Mouse (Mus musculus) layer of hippocampus, adult 11-12 months (tissue): Measurements from ENCODE around the gene Aldh1l1.

Source experiments
- DNase-seq: peaks from one replicate; pipeline ENCODE4 v3.0.0; 2022; ENCODE audit warnings: low spot score

Aldh1l1 gene

DNA sequence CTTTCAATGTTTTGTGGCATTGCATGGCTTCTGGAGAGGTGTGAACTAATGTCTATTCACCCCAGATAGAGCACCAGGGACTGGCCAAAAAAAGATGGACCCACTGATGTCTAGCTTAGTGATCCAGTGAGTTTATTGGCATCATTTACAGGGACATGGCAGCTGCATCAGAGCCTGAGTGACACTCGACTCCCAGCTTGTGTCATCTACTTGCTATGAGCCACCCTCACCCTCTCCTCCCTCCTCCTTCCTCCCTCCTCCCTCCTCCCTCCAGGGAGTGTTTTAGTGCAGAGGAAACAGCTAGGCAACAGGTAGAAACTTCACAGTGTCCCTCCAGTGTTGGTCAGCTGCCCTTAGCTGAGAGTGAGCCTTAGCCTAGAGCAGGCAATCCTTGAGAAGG, 108.7 kb downstream of the Aldh1l1 start:
- no peak for DNase-seq

DNA sequence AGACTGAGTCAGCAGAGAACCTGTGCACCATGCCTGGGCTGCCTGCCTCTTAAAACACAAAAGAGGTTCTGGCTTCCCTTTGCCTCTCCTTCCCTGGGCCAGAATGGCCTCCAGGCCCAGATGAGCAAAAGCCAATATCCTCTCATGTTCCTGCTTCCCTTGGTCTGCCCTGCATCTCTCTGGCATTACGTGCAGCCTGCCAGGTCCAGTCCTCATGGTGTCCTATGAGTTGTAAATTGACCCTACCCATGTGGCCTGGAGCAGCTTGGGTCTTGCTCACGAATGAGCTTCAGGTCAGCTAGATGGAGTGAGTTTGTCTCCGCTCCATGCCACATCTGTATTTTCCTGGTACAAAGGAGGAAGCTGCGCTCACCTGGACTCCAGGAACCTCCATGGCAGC, 110.8 kb downstream of the Aldh1l1 start:
- no peak for DNase-seq

DNA sequence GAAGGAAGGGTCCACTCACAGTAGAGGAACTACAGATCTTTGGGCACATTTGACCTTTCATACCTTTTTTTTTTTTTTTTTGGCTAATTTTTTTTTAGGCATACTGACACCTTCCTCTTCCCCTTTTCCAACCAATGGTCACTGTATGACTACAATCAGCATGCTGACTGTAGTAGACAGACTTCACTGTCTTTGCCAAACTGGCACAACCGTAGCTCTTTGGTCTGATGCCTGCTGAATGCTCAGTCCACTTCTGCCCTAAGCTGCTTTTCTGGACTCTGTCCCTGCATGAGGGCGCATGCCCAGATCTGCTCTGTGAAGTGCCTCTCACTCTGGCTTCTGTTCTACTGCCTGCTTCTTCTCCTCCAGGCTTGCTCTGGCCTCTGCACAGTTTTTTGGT, 111.4 kb downstream of the Aldh1l1 start:
- peak; percentile 32 for DNase-seq

DNA sequence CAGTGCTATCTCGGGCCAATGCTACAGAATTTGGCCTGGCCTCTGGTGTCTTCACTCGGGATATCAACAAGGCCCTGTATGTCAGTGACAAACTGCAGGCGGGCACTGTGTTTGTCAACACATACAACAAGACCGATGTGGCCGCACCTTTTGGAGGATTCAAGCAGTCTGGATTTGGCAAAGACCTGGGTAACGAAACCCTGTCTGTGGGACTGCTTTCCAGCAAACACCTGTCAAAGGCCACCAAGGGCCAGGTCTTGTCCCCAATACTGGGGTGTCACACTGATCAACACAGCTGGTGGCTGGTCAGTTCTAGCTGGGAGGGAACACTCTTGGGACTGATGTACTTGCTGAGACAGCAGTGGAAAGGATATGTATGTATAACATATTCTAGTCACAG, 112.0 kb downstream of the Aldh1l1 start:
- no peak for DNase-seq

DNA sequence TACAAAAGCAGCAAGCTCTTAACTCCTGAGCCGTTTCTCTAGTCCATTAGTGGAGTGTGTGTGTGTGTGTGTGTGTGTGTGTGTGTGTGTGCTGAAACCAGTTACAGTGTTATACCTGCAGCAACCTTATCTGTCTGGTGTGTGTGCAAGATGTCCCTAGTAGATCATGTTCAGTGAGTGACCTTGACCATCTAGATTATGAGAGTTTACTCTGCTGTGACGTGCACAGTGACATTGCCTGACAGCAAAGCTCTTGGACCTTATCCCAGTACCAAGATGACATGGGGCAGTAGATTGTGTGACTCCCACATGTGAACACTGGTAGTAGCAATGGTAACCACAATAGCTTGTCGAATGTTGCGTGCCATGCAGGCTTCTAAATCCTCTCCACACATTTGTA, 114.1 kb downstream of the Aldh1l1 start:
- no peak for DNase-seq

DNA sequence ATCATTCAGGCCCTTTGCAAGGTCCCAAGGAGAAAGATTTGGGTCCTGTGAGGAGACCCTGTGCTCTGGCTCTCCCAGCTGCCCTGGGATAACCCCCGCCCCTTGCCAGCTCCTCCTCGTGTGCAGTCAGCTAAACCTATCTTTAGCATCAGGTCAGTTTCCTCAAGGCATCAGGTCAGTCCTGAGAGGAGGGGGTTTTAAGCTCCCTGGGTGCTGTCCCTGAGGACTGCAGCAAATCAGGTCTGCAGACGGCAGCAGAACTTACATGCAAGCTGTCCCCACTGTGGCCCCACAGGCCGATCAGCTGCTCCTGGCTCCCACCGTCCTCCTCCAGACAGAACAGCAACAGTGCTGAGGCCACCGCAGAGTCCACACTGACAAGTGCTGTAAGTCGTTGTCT, 115.5 kb downstream of the Aldh1l1 start:
- no peak for DNase-seq

DNA sequence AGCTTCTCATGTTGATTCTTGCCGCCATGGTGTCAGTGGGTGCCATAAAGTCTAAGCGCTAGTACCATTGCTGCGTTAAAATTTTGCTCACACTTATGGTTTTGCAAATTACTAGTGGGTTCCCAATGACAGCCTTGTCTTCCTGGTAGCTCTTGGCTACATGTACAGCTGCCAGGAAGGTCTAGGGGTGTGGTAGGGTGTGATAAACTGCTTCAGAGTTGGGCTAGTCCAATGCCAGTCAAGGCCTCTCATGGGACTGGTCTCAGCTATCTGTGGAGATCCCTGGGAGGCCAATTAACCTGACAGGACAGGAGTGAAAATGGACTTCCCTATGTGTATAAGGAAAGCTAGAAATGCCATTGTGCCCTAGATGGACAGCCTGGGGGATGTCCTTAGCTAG, 116.1 kb downstream of the Aldh1l1 start:
- no peak for DNase-seq

DNA sequence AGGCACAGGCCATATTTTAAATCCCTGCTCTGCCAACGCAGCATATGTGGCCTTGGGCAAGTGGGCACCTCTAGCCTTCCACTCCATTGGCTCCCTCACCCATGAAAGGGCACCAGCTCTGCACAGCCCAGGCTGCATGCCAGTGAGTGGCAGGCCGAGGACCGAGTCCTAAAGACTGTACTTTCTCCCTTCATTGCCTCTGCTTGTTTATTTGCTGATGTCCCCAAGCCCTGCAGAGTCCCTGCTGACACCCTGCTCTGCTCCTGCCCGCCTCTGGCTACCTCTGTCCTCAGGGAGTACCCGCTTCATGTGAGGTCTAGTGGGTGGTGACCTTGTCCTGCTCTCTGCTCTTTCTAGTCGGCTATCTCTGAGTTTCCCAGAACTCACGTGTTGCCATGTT, 116.9 kb downstream of the Aldh1l1 start:
- no peak for DNase-seq

DNA sequence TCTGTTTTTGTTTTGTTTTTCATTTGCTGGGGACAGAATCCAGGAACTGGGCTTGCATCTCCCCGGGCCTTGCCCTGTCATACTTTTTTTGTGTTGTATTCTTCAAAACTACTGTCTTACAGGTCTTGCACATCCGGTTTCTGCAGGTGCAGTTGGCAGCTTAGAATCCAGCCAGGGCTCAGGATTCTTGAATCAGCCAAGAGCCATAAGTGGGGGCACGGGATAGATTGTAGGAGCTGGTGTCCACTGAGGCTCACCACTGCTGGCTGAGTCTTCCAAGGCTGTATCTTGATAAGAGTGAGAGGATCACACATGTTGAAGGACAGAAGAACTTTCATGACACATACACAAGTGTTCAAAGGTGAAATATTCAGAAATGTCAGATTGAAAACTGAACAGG, 117.9 kb downstream of the Aldh1l1 start:
- DNase-seq = peak; percentile 21

DNA sequence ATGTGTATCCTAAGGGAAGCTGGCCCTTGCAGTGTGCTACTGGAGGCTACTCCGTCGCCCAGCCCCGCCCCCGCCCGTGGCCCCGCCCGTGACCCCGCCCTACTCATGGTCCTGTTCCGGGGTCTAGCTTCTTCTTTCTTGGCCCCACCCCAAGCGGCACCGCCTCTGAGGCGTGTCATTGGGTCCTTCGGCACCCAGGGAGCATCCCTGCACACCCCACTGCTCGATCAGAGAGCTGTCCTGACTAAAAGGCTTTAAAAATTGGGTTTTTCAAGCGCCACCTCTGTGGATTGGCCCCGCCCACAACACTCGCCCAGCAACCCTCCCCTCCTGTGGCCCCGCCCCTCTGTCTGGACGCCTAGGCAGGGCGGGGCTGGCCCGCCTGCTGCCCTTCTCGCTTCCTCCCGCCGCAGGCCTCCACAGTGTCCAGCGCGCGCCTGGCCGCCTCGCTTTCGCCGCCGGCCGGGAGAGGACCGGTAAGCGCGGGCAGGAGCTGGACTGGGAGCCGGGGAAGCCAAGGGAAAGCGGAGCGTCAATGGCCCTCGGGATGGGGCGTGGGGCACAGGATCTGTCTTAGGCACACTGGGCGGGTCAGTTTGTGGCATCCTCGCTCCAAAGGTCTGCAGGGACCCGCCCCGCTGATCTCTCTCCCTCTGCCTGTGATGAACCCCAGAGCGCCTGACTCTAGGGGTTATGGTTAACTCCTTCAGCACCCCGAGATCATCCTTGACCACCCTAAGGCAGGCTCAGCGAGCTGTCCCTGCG, 118.5 kb downstream of the Aldh1l1 start, which contains the start of gene Slc41a3:
Gene Slc41a3, plus strand, starts transcription at position 193 of the 765 bp plus-strand sequence.
- peak; percentile 88 for DNase-seq

DNA sequence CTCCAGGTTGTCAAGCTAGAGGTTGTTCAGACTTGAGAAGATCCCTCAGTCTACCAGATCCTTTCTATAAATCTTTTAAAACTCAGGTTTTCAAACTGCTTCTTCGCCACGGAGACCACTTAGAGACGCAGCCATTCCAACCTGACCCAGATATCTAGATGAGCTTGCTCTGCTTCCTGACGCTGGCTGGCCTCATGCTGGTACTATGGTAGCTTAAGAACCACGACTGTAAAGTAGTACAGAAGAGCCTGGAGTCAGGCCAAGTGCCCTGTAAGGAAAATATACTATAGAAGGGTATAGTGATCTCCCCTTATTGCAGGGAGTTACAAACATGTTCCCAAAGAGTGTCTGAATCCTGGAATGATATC, 119.1 kb downstream of the Aldh1l1 start:
- DNase-seq = no peak

DNA sequence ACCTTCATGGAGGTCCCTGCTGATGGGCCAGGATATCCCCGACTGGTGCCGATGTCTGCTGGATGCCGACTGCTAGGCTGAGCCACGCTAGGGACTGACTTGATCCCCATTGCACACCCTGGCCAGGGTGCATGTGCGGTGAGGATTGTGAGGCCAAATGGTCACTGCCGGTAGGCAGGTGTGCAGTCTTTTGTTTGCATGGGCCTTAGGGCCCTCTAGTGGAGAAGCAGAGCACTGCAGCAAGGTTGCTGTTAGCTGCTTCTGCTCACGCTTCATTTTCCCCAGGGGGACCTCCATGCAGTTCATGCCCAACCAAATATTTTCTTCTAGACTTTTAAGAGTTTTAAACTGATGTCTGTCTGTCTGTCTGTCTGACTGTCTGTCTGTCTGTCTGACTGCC, 120.3 kb downstream of the Aldh1l1 start:
- DNase-seq = peak; percentile 64

DNA sequence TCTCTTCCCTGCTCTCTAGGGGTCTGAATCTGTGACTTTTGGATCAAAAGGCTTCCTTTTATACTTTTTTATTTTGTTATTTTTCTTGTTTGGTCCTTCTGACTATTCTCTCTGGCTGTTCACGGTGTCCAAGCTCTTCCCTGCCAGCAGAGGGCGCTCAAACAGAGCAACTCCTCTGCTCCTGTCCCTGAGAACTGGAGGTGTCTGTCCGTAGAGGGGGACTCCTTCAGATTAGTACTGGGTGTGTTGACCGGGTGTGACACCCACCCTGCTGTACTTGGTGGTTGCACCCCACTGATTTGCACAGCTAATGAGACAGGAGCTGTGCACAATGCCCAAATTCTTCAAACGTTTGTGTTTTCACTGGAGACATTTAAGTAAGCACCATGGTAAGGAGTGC, 121.0 kb downstream of the Aldh1l1 start:
- DNase-seq = peak; percentile 42

DNA sequence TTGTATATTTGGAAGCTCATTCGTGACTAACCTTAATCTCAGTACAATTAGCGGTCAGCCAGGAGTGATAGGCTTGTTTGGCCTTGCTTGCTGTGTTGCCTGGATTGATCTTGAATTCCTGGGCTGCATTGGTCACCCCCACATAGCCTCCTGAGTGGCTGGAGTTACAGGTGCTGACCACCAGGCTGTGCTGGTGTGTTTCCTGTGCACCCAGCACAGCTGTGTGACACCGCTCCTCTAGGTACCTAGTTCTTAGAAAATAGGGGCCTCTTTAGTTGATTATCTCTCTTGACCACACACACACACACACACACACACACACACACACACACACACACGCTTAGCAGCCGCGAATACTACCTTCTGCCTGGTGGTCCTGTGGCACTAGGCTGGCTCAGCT, 122.0 kb downstream of the Aldh1l1 start:
- no peak for DNase-seq

DNA sequence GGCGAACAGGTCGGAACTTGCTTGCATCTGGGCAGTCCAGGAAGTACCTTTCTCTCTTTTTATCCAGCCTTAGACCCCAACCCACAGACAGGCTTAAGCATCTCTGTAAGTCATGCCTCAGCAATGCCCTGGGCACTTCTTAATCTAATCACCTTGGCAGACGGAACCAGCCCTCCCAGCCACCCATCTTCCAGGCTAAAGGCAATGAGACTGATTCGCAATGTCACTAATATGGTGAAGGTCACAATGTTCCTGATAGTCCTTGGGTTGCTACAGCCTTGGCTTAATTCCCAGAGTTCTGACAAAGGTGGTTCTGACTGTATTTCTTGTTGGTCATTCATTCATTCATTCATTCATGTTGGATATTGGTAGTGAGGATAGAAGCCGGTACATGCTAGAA, 124.0 kb downstream of the Aldh1l1 start:
- no peak for DNase-seq

DNA sequence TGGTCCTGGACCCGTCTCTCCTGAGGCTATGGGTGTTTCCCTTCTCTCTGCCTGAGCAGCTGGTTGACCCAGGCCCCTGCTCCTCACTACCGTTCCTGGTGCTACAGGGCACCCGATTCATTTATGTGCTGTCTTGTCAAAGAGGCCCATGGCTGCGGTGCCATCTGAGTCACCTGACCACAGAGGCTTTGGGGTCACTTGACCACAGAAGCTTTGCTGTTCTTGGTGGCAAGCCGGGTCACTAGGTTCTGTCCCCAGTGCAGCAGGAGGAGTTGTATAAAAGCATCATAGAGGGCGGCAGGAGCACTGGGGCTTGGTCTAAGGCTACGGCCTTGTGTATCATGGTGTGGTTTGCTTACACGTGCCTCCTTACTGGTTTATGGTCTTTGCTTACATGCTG, 127.0 kb downstream of the Aldh1l1 start:
- no peak for DNase-seq

DNA sequence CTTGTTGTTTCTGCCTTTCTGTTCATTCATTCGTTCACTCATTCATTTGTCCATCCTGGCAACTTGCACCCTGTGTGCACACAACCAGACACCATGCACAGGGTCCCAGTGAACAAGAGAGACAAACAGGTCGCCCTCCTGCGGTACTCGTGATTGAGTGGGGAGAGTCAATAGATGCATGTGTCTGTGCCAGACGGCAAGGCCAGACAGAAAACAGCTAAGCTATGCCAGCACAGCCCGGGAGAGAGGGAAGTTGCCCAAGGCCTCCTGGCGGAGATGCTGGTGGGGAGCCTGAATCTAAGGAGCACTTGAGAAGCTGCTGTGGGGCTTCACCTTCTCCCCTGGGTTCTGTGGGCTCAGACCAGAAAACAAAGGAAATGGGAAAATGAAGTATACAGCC, 129.1 kb downstream of the Aldh1l1 start:
- DNase-seq = peak; percentile 15

DNA sequence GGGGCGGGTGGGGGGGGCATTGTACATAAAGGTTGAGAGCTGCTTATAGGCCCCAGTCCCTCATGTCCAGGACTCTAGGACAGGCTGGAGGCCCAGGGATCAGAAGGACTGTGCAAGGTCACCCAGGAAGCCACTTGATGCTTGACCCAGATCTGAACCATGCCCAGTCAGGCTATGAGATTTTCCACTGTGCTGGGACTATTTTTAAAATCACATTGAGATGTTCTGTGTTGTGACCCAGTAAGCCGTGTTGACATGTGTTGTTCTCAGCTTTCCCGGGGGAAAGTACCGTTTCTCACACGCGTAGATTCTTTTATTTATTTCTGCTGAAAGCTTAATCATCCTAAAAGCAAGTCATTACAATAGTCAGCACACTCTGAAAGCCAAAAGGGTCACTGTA, 129.8 kb downstream of the Aldh1l1 start:
- no peak for DNase-seq

DNA sequence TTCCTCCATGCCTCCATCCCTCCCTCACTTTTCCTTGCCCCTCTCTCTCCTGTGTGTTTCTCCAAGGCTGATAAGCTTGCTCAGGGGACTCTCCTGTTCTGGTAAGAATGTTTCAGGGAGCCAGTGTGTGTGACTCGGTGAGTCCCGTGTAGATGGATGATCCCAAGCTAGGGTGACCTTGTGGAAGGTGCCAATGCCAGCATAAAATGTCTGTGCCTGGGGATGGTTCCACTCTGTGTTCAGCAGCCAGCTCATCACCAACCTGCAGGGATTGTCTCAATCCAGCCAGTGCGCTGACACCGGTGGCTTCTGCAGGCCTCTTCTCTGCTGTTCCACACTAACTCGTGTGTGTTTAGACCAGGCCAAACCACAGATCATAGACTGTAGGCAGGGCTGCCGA, 130.3 kb downstream of the Aldh1l1 start:
- DNase-seq = no peak

DNA sequence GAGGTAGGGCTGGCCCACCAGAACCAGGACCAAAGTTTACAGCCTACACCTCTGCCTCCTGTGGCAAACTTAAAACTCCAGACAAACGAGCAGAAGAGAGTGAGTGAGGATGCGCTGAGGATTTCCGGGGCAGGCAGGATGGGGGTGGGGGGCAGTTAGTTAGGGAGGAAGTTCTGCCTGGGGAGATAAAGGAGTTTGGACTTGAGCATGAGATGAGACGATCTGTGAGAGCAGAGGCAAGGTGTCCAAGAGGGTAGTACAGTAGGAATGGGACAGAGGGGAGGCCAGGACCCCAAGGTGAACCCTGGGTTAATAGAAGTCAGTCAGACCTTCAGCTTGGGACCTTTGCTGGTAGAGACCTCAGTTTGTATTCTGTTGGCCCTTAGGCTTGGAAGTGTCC, 132.0 kb downstream of the Aldh1l1 start:
- no peak for DNase-seq

DNA sequence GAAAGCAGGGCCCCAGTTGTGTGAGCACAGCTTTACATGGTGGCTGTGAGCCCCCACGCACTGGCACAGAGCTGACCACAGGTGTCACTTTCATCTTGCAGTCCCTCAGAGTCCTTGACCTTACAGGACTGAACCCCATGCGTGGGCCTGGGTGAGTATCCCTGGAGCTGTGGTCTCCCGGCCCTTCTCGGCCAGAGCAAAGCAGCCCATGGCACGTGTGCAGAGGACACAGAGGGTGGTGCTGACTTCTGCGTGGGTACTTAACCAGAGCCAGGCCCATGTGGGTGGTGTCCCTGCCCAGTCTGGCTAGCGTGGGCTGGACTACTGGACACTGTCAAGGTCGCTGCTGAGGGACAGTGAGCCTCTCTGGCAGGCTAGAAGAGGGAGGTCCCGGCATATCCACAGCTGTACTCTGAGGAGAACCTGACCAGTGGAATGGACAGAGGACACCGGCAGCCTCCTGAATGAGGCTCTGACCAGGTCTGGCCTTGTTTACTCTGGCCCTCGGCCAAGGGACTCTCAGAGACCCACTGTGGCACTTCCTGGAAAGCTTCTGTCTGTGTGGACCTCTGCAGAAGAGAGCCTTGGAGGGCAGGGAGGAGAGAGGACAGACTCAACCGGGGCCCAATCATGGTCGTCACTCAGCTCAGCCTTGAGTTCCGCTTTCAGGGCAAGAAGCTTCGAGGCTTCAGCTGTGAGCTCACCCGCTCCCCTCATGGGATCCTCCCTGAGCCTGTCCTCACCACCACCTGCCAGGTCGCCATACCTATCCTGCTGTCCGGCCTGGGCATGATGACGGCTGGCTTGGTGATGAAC, 132.8 kb downstream of the Aldh1l1 start:
- peak; percentile 28 for DNase-seq

DNA sequence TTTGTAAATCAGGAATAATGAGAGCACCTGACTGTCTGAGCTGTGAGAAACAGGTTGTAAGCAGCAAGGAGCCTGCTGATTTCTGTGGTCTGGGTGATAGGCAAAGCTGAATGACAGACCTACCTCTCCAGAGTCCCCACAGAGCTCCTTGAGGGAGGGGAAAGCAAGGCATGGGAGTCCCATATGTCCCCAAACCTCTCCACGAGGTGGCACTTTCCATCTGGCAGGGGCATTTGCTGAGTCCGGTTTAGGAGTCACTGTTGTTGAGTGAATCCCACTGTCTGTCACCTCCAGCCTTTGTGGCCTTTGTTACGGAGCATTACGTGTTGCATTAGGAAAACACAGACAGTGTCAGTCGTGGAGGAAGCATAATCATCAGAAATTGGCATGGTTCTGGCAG, 133.7 kb downstream of the Aldh1l1 start:
- DNase-seq = no peak

DNA sequence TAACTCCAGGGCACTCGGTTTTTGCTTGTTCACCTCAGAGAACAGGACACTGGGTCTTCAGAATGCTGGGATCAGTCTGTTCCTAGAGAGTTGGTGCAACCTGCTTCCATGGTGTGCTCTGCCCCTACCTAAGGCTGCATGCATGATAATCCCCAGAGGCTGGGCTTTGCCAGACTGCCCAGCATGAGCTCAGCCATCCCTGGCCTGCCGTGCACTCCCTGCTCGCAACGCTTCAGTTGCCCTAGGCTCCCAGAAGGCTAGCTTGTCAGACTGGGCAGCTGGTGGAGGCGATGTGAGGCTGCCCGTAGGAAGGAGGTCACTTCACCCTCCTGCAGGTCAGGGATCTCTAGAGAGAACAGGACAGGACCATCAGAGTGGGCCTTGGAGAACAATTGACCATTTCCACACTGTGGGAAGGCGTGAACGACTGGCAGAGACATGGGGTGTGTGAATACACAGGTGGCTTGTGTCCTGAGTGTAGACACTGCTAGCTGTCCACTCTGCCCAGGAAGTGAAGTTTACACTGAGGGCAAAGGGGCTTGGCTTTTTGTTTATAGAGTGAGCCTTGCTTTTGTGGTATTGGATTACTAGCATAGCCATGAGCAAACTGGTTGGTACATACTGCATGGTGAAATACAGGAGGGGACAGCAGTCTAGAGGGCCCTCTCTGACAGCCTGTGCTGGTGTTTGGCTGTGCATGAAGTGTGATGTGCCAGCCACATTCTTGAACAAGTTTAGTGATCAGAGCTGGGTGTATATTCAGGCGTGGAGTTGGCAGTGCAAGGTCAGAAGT, 134.8 kb downstream of the Aldh1l1 start:
- no peak for DNase-seq
